Comparison of ENCODE assay signal across 9 mouse cellular contexts in genomic region chr5:36458926-36459325, GRCm38 (mm10). TPM values are rescaled to one million over a fixed set of nuclear protein-coding genes. Genes with fewer than 3 reads are reported as not detected.
A peak's percentile ranks its signal among the peaks of the same experiment; 100 is the strongest.
DNase-seq lines count a peak whose midpoint lies in the region; TF ChIP-seq lines count a peak whose summit lies in the region.
"Had no signal": no experiment of that assay in that cellular context is flagged by ENCODE, and none has a peak within 500 bp of the region (broad histone marks: within the 10 kb centered on the region; RNA-seq: fewer than 3 reads in every experiment).

No protein-coding gene starts in this region.

- no peaks in the 10 kb centered on the region for H3K4me1 ChIP-seq in cortical plate, adult 2 months (ENCODE audit: control insufficient read depth, insufficient read depth, low read length)

- H3K4me3 ChIP-seq in cortical plate, adult 2 months (ENCODE audit: insufficient read depth, low read length), result no peak overlapping the region
- H3K4me3 ChIP-seq: limb, embryonic 15.5 days had no signal

- TF ChIP-seq CTCF in cortical plate, adult 2 months (IDR thresholded peaks at IDR 0.05; ENCODE audit: extremely low read depth, insufficient read depth, low read length), result peak; percentile 60

- TF ChIP-seq POLR2A in cortical plate, adult 2 months (IDR thresholded peaks at IDR 0.05; ENCODE audit: extremely low read depth, insufficient read depth, low read length), result no peak

- H3K27ac ChIP-seq in cortical plate, adult 2 months (ENCODE audit: insufficient read depth, low read length), result no peak overlapping the region
- H3K27ac ChIP-seq: limb, embryonic 15.5 days had no signal

- DNase-seq in heart, adult 8-10 months (ENCODE audit: low spot score), result peak; percentile 40
- no peak for DNase-seq in heart, adult 9 months (ENCODE audit: low spot score in 2 of 2)
- DNase-seq in urinary bladder, postnatal 14 days (ENCODE audit: low spot score), result peak; percentile 50
- no peak for DNase-seq in urinary bladder, postnatal 4 days (ENCODE audit: low spot score in 2 of 2)
- peak; percentile 64 for DNase-seq in lung, postnatal 10 days
- peak; percentile 71 for DNase-seq in testis, postnatal 10 days (ENCODE audit: low spot score)
- DNase-seq in right cerebral cortex, postnatal 14 days, result no peak

RNA-seq across cellular contexts. Expression of gene Grpel1, which starts 5.9 kb away (rescaled TPM):
- 10 to 100 TPM; 61.7 to 66.2 (median 64.4) TPM for total RNA-seq in heart, adult 8-10 months (2022)
- polyA plus RNA-seq in cortical plate, adult 2 months (2012; rRNA removed), result 22.5 and 22.9 TPM in 2 replicates

RNA-seq across cellular contexts. Expression of gene Tada2b, which starts 25.2 kb away (rescaled TPM):
- 10 to 100 TPM; 13.8 to 17.5 (median 15.3) TPM for total RNA-seq in heart, adult 8-10 months (2022)
- 17.2 and 17.3 TPM in 2 replicates for polyA plus RNA-seq in cortical plate, adult 2 months (2012; rRNA removed)

RNA-seq across cellular contexts. Expression of gene Ccdc96, which starts 25.5 kb away (rescaled TPM):
- under 1 TPM; 0.25 to 0.49 (median 0.31) TPM for total RNA-seq in heart, adult 8-10 months (2022)
- polyA plus RNA-seq in cortical plate, adult 2 months (2012; rRNA removed), result 0.98 and 1.0 TPM in 2 replicates

Comparison
In these comparisons a context has a peak if more than half of its experiments do, and no peak if none do; other contexts are left out.
1. DNase-seq: peak in heart, adult 8-10 months (single experiment), urinary bladder, postnatal 14 days (single experiment), lung, postnatal 10 days (single experiment) and testis, postnatal 10 days (single experiment); none in heart, adult 9 months (0 of 2), urinary bladder, postnatal 4 days (0 of 2) and right cerebral cortex, postnatal 14 days (single experiment).